Mouse (Mus musculus) gastrocnemius, adult 8-10 months (tissue): ENCODE measurements around the gene Mast4. TPM values are rescaled to one million over a fixed set of nuclear protein-coding genes. Genes with fewer than 3 reads are reported as not detected.

Experiments
- DNase-seq, 2 experiments: peaks; one replicate each; pipeline ENCODE4 v3.0.0; 2022; ENCODE audit warnings: low spot score in 2 of 2
- total RNA-seq, 4 experiments: library from RNA; stranded (reverse); gene quantifications; 2 replicates each; pipeline ENCODE4 v1.2.4; 2022

Mast4 gene
- total RNA-seq, 4 experiments from 2014 or later, result 39.8 to 69.8 (median 49.5) TPM

DNA sequence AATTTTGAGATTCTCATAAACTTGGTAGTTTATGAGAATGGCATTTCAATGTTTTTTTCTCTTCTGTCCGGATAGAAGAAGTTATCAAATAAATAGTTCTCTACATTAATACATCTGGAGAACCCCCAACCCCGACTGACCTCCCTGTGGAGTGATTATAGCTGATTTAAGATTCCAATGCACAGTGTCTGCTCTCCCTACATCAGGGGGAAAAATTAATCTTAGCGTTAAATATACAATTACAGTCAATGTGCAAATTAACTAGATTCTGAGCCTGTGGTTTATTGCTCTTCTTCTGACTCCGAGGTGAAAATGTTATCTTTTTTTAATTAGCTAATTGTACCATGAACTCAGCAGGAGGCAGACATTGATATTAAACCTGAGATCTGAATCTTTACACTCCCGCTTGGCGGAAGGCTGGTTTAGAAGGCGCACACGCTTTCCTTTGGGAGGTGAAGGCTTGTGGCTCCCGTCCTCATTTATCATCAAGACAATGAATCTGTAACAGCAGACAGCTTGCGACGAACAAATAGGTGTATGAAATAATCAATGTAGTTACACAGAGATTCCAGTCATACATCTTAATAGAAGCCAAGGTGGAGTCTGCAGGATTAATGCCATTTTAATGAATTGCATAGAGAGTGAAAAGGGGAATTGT is 274.2 kb downstream of the Mast4 start:
- DNase-seq, result no peak

DNA sequence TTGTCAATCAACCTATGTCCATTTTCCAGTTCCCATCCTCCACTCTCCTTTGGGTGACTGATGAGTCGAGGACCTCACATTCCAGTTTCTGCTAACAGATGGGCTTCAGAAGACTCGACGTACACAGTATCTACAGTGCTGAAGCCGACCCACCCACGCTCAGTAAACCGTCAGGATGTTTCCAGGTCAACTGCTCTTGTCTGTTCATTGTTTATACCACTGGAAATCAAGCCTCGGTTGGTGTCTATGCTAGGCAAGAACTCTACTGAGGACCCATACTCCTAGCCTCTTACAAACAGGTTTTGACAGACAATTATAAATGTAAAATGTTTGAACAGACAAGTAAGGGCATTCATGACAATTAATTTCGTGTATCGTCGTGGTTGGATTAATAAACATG is 277.8 kb downstream of the Mast4 start:
- no peak for DNase-seq

DNA sequence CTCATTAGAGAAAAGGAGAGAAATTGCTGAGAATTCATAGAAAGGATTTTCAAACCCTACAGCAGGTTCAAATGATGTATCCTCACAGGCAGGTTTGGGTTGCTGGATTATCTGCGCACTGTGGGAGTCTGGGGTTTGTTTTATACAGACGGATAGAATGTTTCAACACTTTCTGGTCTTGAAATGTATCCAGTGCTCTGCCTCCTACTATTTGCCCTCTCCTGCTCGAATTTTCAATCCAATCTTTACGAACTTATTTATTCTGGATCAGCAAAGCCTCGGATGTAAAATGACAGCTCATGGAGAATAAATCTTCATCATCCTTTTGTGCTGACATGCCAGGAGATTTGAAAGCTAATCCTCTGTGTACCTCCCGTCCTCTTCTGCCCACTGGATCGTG is 281.6 kb downstream of the Mast4 start:
- no peak for DNase-seq

DNA sequence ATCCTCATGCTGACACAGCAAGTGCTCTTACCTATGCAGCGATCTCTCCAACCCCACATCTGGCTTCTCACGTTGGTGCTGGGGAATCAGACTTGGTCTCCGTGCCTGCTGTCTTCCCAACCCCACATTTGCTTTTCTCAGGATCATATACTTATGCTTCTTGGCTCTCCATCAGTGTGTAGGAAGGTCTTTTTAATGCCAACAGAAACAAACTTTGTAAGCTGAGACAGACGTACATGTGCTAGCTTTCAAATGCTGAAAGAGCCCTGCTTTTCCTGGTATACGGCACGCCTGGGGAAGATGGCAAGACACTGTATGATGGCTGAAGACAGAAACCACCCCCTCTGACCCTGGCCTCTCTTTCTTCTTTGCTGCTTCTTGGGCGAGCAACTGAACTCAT is 285.3 kb downstream of the Mast4 start:
- no peak for DNase-seq

DNA sequence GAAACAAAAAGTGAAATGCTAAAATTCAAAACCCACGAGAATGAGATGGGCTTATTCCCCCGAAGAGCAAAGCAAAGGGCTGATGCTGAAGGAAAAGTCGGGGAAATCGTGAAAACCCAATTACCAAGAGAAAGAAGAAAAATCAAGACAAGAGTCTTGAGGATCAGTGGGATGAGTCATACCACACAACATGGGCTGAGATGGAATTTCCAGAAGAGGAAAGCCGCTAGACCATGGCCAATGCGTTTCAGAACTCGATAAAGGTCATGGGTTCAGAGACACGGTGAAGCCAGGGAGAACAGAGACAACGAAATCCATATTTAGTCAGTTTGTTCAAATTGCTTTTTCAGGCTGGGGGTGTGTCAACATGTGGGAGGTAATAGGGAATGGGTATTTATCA is 290.6 kb downstream of the Mast4 start:
- DNase-seq, result no peak

DNA sequence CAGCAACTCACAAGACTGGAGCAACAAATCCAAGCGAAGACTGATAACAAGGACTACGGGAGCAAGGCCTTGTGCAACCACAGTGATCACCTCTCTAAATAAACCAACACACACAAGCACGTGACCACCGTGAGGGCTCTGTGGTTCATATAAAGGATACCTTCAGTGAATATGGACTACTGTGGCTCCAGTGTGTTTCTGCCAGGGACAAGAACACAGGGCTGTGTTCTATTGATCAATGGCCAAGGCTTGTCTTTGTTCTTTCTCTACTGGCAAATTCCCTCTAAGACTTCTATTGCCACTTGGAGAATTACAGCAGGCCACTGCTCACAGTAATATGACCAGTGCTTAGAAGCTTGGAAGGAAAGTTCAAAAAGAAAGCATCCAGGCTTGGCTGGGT is 291.3 kb downstream of the Mast4 start:
- DNase-seq, result no peak

DNA sequence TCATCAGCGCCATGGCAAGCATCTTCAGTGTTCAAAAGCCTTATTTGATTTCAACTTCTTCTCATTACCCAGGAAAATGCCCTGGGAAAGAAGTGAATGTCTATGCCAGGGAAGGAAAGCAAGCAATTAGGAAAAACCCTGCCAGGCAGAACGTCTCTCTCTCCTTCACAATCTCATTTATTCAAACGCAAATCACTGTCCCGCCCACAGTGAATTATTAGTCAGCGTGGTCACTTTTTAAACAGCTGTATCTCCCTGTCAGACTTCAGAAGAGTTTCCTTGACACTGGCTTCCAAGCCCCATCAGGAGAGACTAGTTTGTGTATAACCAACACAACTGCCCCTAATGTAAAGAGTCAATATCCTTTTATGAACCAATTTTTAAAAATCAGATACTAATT is 296.8 kb downstream of the Mast4 start:
- no peak for DNase-seq

DNA sequence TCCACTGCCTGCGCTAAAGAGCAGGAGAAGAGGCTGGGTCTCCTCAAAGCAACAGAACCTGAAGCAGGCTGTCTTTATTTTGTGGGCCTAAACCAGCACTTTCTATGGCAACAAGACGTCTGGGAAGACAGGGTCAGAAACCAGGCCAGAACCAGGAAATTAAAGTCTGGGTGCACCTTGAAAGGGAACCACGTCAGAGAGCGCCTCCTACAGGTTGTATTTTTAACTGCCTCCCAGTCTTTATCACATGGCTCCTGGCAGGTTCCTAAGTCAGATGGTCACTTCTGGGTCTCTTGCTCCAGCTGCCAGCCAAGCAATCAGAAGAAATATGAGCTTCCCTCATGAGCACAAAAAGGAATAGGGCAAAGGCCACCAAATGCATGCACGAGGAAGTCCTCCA is 304.9 kb downstream of the Mast4 start:
- DNase-seq, result no peak

DNA sequence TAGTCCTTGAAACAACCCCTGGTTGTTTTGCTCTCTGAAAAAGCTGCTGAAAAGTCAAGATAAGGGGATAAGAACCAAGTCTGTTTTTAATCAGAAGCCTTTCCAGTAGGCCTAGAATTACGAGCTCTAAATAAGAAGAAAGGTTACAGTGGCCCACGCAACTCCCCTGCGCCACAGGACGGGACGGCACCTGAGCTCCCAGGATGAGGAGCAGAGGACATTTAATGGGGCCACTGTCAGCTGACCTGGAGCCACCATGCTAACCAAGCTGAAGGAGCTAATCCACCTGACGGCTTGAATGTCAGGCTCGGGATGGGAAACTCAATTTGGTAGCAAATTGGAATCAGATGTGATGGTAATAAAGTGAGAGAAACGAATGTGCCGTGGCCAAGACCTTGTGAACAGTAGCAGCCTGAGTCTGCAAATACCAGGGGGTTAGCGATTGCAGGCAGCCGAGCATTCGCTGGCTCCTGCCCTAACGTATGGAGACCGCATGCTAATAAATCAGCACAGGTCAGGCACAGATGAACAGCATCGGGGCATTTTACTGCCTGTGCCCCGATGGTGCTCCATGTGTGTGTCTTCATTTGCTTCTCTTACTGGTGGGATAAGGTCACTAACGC is 306.7 kb downstream of the Mast4 start:
- DNase-seq, result no peak

DNA sequence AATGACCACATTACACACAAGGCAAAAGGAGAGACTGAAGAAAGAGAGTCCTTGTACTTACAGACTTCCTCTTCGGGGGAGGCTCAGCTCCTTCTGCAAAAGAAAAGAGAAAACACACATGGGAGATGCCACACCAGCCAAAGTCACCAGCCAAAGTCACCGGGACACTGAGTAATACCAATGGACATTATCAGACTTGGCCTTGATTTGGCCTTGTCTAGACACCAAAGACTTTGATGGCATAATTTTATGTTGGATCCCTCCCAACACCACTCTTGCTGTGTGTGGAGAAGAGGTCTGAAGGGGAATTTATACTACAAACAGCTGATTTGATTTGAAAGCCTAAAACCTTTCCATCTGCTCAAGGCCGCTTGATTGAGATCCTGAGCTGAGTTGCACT is 308.8 kb downstream of the Mast4 start:
- DNase-seq, result no peak

DNA sequence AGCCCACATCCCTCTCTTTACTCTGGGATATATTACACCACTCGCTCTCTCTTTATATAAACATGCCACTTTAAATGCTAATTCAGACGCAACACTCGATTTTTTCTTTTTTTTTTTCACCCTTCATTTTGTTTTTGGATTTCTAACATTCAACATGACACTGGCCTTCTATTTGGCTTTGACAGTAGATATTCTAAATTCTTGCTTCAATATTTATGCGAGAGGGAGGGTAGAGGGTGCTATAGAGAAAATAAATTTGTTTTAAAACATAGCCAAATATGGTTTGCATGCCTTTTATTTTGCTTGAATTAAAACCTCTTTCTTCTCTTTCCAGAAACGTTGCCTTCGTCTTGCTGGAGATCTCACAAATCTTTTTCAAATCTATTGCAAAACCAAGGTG is 315.8 kb downstream of the Mast4 start:
- DNase-seq, result no peak

DNA sequence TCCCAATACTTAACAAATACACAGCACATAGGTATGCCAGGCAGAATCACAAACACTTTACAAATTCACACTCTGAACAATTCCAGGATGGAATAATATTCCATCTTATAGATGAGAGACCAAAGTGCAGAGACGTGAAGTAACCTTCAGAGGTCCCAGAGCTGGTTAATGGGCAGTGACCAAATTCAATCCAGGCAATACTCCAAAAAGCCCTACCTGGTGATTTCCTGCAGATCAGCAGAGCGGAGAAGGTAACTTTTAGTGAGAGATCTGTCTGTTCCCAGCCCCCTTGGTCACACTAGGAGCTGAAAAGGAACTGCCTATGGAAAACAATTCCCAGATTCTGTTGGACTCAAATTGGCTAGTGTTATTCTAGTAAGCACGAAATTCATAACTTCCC is 316.6 kb downstream of the Mast4 start:
- DNase-seq, result no peak

DNA sequence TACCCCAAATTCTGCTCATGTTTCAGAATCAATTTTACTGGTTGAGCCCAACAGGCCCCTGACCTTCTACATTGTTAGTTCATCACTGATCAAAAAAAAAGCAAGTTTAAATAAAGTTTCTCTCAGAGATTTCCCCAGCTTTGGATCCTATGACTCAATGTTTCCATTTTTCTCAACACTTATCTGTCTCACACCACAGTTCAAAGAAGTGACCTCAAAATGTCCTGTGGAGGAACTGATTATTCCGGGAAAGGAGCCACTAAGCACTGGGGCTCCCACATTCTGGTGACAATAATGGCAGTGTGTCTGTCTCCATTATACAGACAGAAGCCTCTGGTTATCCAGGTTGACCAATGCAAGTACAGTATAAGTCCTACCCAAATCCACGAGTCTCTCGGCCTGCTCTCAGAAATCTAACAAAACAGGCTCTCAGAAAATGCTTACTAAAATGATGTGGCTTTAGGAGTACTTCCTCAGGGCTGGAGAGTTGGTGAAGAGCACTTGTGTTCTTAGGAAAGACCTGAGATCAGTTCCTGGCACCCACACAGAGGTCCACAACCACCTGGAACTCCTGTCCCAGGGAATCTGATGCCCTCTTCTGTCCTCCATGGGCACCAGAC is 319.1 kb downstream of the Mast4 start:
- DNase-seq, result no peak

DNA sequence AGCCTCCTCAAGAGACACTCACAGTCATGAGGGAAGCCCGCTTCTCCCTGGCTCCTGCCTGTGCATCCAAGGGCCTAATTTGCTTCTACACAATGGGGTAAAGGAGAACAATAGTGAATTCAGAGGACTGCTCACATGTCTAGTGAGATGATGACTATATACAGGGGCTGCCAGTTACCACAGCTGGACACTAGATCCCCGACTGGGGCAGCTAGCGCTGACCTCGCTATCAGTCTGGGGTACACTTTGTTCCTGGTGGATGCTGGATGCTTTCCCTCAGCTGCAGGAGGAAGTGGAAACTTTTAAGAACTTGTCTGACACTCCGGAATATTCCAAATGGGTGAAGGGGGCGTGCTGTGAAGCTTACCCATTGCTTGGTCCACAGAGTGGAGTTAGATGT is 319.7 kb downstream of the Mast4 start:
- DNase-seq, result no peak

DNA sequence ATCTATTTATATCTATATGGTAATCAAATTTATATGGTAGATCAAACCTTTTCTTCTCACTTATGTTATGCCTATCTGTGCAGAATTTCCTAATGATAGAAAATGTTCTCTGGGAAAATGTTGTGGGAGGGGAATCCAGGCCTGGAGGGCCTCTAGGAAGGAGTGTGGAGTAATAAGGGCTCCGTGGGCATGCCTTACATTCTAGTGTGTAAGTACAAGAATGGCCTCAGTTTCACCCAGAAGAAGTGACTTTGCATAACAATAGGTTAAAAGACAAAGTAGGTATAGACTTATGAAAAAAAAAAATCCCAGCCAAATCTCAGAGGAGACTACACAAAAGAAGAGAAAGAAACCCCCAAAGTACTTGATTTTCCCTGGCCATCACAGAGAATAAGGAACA is 320.1 kb downstream of the Mast4 start:
- DNase-seq, result no peak

DNA sequence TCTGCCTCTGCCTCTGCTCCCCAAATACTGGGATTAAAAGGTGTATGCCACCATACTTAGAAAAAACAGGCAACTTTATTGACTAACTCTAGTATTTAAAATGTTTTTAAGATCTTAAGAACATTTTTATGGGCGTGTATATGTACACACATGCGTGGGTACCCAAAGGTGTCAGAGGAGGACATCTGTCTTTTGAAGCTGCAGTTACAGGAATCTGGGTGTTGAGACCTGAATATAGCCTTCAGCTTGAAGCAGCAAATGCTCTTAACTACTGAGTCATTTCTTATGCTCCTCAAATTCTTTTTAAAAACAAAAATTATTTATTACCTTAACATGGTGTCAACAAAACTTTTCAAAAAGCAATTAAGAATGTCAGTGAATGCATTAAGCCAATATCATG is 329.1 kb downstream of the Mast4 start:
- DNase-seq, result no peak

DNA sequence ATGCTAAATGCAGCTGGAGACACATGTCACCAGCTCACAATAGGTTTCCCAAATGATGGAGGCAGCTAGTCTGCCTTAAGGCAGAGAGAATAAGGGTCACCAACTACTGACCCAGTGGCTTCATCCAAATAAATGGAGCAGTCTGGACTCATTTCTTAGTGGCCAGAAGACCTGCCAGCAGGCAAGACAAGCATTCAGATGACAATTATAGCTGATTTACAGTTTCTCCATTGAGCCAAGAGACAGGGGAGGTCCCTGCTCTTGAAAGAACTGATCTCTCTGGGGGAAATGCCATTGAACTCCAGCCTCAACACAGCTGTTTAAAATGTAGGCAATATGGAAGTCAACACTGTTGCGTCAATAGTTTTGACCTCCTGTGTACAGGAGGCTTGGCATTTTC is 332.5 kb downstream of the Mast4 start:
- DNase-seq, result no peak

DNA sequence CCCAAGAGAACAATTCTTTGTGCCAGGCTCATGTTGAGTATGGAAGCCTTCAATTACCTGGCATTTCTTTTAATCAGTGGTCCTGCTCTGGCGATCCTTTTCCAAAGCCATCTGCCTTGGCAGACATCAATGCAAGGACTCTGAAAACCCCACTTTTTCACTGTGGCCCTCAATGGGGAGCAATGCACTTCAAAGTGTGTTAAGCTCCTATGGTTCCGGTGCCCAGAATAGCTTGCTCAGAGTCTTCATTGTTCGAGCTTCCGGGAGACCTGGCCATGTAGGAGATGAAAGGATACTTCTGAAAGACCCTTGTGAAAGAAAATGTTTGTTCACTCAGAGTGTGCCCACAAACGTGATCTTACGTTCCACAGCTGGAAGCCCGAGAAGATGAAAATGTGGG is 333.4 kb downstream of the Mast4 start:
- DNase-seq, result no peak

DNA sequence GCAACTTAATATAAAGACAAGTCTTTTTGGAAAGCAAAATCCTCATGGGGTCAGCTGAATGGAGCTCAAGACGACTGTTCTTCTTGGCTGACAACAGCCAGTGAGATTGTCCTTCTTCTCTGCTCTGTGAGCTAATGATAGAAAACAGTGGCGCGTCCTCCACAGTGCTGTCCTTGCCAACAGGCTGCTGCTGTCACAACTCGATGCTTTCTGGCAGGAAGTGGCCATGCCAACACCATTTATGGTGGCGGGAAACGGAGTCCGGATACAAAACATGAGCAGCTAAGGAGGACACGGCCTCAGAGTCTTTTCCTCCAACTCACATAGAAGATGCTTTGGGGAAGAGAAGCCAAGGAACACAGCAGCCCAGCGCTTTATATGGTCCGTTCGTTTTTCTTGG is 340.2 kb downstream of the Mast4 start:
- no peak for DNase-seq

DNA sequence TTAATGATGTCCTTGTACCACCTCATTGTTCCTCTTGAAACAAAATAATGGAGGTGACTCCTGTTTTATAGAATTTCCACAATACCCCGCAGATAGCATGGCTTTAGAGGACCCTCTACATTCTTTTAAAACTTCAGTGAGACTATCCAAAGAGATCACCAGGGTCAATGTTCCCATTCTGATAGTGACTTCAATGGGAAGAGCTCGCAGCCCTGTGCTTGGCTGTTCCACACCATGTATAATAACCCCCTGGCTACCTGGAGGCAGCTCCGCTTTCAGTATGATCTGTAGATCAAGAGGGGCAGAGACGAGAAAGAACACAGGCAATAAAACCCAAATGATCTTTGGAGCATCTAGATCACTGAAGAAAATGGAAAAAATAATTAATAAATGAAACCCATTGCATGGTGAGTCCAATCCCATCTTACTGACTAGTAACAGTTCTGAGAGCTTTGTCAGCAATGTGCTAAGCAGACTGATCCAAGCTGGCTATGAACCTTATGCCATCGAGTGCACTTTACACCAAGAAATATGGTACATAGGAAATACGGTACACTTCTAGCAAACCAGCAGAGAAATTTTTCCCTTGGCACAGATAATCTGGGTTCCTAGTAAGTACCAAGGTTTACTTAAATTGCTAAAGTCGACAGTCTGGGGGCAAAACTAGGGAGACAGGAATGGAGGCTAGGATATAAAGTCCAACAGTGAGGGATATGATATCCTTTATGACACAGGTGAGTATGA is 341.4 kb downstream of the Mast4 start:
- DNase-seq, result no peak

DNA sequence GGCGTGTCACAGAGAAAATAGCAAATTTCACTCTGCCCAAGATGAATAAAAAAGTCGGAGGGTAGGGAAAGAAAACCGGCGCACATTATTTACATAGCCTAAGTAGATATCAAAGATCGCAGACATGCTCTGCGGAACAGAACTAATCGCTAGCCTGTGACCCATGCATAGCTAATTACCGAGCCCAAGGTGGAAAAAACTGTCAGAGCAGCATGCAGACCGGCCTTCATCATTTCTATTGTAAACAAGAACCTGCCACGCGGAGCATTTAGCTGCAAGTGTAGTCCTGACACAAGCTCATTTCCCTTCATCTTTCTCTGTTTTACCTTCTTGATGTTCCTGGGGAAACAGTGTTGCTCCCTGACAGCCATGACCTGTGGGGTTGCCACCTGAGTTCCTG is 342.4 kb downstream of the Mast4 start:
- no peak for DNase-seq

DNA sequence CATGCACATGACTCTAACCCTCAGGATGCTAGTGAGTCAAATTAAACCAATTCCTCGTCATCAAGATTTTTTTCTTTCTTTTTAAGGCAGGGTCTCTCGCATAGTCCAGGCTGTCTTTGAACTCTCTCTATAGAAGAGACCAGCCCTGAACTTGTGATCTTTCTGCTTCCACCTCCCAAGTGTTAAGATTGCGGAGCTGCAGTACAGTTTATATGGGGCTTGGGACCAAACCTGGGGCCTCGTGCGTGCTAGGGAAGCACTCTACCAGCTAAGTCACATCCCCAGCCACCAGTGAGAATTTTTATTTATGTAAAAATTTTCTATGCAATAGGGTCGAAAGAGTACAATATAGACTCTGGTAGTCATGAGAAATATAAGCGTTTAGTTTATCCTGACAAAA is 343.1 kb downstream of the Mast4 start:
- no peak for DNase-seq

DNA sequence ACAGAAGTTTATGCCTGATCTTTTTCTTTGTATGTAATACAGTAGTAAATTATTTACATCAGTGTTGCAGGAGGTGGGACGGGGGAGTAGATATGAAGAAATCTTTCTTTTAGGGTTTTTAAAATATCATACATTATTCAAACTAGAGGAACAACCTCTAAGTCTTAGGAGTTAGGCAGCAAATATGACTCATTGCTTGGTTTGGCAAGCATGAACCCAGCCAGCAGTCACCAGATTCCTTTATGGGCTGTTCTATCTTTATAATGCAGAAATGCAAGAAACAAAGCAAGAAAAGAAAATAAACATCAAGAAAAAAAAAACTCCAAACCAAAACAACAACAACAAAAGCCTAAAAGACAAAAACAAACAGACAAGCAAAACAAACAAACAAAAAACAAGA is 344.2 kb downstream of the Mast4 start:
- no peak for DNase-seq
